Mouse (Mus musculus) gastrocnemius, adult 2 months (tissue): ENCODE measurements around the gene Hnrnph1. TPM values are rescaled to one million over a fixed set of nuclear protein-coding genes. Genes with fewer than 3 reads are reported as not detected.
A peak's percentile ranks its signal among the peaks of the same experiment; 100 is the strongest.

Experiments
- DNase-seq: peaks from one replicate; pipeline ENCODE4 v3.0.0; 2022
- H3K27ac ChIP-seq: fragments of 200-600 bp; 2 replicates; pipeline ENCODE4 v1.8.1; 2022; ENCODE audit warnings: mild to moderate bottlenecking
- H3K4me3 ChIP-seq: fragments of 200-600 bp; 2 replicates; pipeline ENCODE4 v1.8.1; 2022; ENCODE audit warnings: mild to moderate bottlenecking, moderate library complexity
- CTCF ChIP-seq: fragments of 200-600 bp; IDR thresholded peaks from 2 replicates; pipeline ENCODE4 v1.8.1; 2022; ENCODE audit warnings: antibody characterized with exemption, mild to moderate bottlenecking, moderate library complexity
- intact Hi-C: fragments of 180-260 bp; cut with DNase I; formaldehyde crosslinking; loops from one replicate; pipeline ENCODE4 v1.15.1; 2025
- total RNA-seq, 2 experiments: library from RNA; stranded (reverse); gene quantifications; 2 replicates each; pipeline ENCODE4 v1.2.3; 2021

Hnrnph1 gene
- total RNA-seq, 2 experiments from 2014 or later = 109 to 114 TPM

- Histone ChIP-seq H3K27ac (no peak overlapping the region), H3K4me3 (no peak overlapping the region)
- TF ChIP-seq CTCF = no peak
- no peak for DNase-seq
- intact Hi-C loops = loop anchor here (5.0 kb wide), 1 partner anchor 48 kb away; the partner anchor contains the start of gene Canx
Measured at GRCm38 (mm10) chr11:50375421-50375820, 1.4 kb upstream of the Hnrnph1 start.

GRCm38 (mm10) chr11:50376156-50376790, 517 bp upstream of the Hnrnph1 start:
- intact Hi-C loops = loop anchor here (5.0 kb wide), 1 partner anchor 49 kb away; the partner anchor contains the start of gene Canx

GRCm38 (mm10) chr11:50377892-50378684, 1.3 kb downstream of the Hnrnph1 start:
- DNase-seq = peak; percentile 94
- peak overlapping the region; percentile 94 for H3K4me3 ChIP-seq
- H3K27ac ChIP-seq = peak overlapping the region; percentile 99
- intact Hi-C loops = loop anchor here (5.0 kb wide), 1 partner anchor 51 kb away; the partner anchor contains the start of gene Canx
- peak; percentile 95 for TF ChIP-seq CTCF

More at GRCm38 (mm10) chr11:50376156-50376790, 517 bp upstream of the Hnrnph1 start:
- Histone ChIP-seq H3K27ac (peak overlapping the region; percentile 99), H3K4me3 (peak overlapping the region; percentile 94)
- TF ChIP-seq CTCF = no peak
- no peak for DNase-seq

- peak overlapping the region; percentile 99 for H3K27ac ChIP-seq
- H3K4me3 ChIP-seq = peak overlapping the region; percentile 94
- DNase-seq = peak; percentile 8
- no peak for TF ChIP-seq CTCF
- intact Hi-C loops = loop anchor here (5.0 kb wide), 1 partner anchor 52 kb away; the partner anchor contains the start of gene Canx
Measured at GRCm38 (mm10) chr11:50379023-50379752, 2.4 kb downstream of the Hnrnph1 start.

- intact Hi-C loops = no loop called here
- DNase-seq = no peak
- TF ChIP-seq CTCF = no peak
- H3K27ac ChIP-seq = no peak overlapping the region
- H3K4me3 ChIP-seq = peak overlapping the region; percentile 94
Measured at GRCm38 (mm10) chr11:50381311-50381710, 4.5 kb downstream of the Hnrnph1 start.

- H3K4me3 ChIP-seq = no peak overlapping the region
- no peak overlapping the region for H3K27ac ChIP-seq
- DNase-seq = no peak
- TF ChIP-seq CTCF = no peak
- intact Hi-C loops = no loop called here
Measured at GRCm38 (mm10) chr11:50387167-50387679, 10.4 kb downstream of the Hnrnph1 start.

- intact Hi-C loops = no loop called here
- no peak for TF ChIP-seq CTCF
- Histone ChIP-seq H3K27ac (no peak overlapping the region), H3K4me3 (no peak overlapping the region)
- DNase-seq = no peak
Measured at GRCm38 (mm10) chr11:50387697-50388096, 10.9 kb downstream of the Hnrnph1 start.

- TF ChIP-seq CTCF = no peak
- no peak overlapping the region for H3K27ac ChIP-seq
- intact Hi-C loops = no loop called here
- no peak for DNase-seq
- H3K4me3 ChIP-seq = no peak overlapping the region
Measured at GRCm38 (mm10) chr11:50388217-50388929, 11.6 kb downstream of the Hnrnph1 start.

- intact Hi-C loops = no loop called here
- no peak overlapping the region for H3K4me3 ChIP-seq
- TF ChIP-seq CTCF = no peak
- H3K27ac ChIP-seq = no peak overlapping the region
- no peak for DNase-seq
Measured at GRCm38 (mm10) chr11:50389011-50389410, 12.2 kb downstream of the Hnrnph1 start.

- intact Hi-C loops = no loop called here
Measured at GRCm38 (mm10) chr11:50389616-50390015, 12.8 kb downstream of the Hnrnph1 start.

GRCm38 (mm10) chr11:50391272-50391960, 14.6 kb downstream of the Hnrnph1 start:
- H3K4me3 ChIP-seq = no peak overlapping the region
- DNase-seq = no peak
- intact Hi-C loops = no loop called here
- no peak overlapping the region for H3K27ac ChIP-seq
- TF ChIP-seq CTCF = no peak

More at GRCm38 (mm10) chr11:50389616-50390015, 12.8 kb downstream of the Hnrnph1 start:
- H3K27ac ChIP-seq = no peak overlapping the region
- peak; percentile 36 for DNase-seq
- H3K4me3 ChIP-seq = no peak overlapping the region
- no peak for TF ChIP-seq CTCF
